Mouse (Mus musculus): ENCODE results near the gene Ociad2. TPM values are rescaled to one million over a fixed set of nuclear protein-coding genes. Genes with fewer than 3 reads are reported as not detected.

Gene Ociad2
- polyA plus RNA-seq, 1 experiment from 2014 or later, result 162 TPM

DNA sequence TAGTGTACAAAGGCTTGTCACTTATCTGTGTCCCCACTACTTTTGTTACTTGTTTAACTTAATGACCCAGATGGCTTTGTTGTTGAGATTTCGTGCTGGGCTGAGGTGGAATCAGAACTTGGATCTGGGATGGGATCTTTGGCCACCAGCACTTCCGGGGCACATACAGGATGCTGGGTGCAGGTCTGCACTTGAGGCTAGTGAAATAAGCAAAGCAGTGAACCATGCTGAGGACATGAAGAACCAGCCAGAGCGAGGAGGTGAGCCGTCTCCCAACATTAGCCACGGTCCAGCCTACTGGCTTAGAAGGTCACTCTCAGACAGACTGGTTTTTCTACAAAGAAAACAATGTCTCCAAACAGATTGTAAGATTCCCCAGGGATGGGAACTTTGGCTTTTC is 8.7 kb upstream of the Ociad2 start:
- Histone ChIP-seq H3K9ac (ENCODE audit: low read length) (no peak overlapping the region), H3K36me3 (ENCODE audit: control insufficient read depth, insufficient read depth, low read length) (no peaks in the 10 kb centered on the region), H3K4me3 (ENCODE audit: low read depth, low read length) (no peak overlapping the region), H3K4me2 (replicated peaks; ENCODE audit: low read depth) (no peak overlapping the region), H3K9me3 (ENCODE audit: control insufficient read depth, low read length) (no peaks in the 10 kb centered on the region), H3K27me3 (ENCODE audit: control insufficient read depth, insufficient read depth, low read length) (no peaks in the 10 kb centered on the region), H3K27ac (replicated peaks) (no peak overlapping the region), H3K4me1 (replicated peaks; ENCODE audit: control insufficient read depth, insufficient read depth) (no peaks in the 10 kb centered on the region)
- DNase-seq (ENCODE audit: low spot score) (no peak), ATAC-seq (ENCODE audit: low FRiP score, low TSS enrichment) (no peak)
- whole genome bisulfite sequencing, result 55% methylated on average over 5 of the region's 5 CpGs
- TF ChIP-seq CTCF (IDR thresholded peaks at IDR 0.05; ENCODE audit: low read depth) (no peak), EP300 (optimal IDR thresholded peaks at IDR 0.05) (no peak)

GRCm38 (mm10) chr5:73345254-73345653 is 4.4 kb upstream of the Ociad2 start:
- DNase-seq (ENCODE audit: low spot score), result no peak
- Histone ChIP-seq H3K4me2 (replicated peaks; ENCODE audit: low read depth) (no peak overlapping the region), H3K4me1 (replicated peaks; ENCODE audit: control insufficient read depth, insufficient read depth) (no peaks in the 10 kb centered on the region), H3K27me3 (ENCODE audit: control insufficient read depth, insufficient read depth, low read length) (no peaks in the 10 kb centered on the region), H3K4me3 (ENCODE audit: low read depth, low read length) (no peak overlapping the region), H3K36me3 (ENCODE audit: control insufficient read depth, insufficient read depth, low read length) (no peaks in the 10 kb centered on the region), H3K27ac (replicated peaks) (no peak overlapping the region), H3K9ac (ENCODE audit: low read length) (no peak overlapping the region), H3K9me3 (ENCODE audit: control insufficient read depth, low read length) (no peaks in the 10 kb centered on the region)
- 92% methylated on average over 4 of the region's 4 CpGs for WGBS
- no peak for ATAC-seq (ENCODE audit: low FRiP score, low TSS enrichment)
- no peak for TF ChIP-seq CTCF (IDR thresholded peaks at IDR 0.05; ENCODE audit: low read depth)
- TF ChIP-seq EP300 (optimal IDR thresholded peaks at IDR 0.05), result no peak

DNA sequence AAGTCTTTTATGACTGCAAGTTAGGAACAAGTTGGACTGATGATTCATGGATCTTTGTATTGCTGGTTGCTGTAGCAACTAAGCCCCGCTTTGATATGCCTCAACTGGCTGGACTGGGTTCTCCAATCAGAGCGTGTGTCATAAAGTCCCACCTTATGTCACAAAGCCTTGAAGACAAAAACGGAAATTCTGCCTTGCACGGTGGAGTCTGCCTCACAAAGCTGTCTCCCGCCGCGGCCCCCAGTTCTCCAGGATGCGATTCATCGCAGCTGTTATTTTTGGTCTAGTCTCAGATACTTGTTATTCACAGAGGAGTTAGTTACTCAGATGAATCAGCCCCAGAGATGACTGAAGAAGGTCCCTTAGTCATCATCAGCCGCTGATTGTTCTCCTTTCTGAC is 3.5 kb upstream of the Ociad2 start:
- Histone ChIP-seq H3K27me3 (ENCODE audit: control insufficient read depth, insufficient read depth, low read length) (no peaks in the 10 kb centered on the region), H3K27ac (replicated peaks) (peak overlapping the region; percentile 56; the same call in 1 of the 2 replicates), H3K36me3 (ENCODE audit: control insufficient read depth, insufficient read depth, low read length) (no peaks in the 10 kb centered on the region), H3K9me3 (ENCODE audit: control insufficient read depth, low read length) (no peaks in the 10 kb centered on the region), H3K4me3 (ENCODE audit: low read depth, low read length) (no peak overlapping the region), H3K4me1 (replicated peaks; ENCODE audit: control insufficient read depth, insufficient read depth) (no peaks in the 10 kb centered on the region), H3K9ac (ENCODE audit: low read length) (no peak overlapping the region), H3K4me2 (replicated peaks; ENCODE audit: low read depth) (no peak overlapping the region)
- ATAC-seq (ENCODE audit: low FRiP score, low TSS enrichment), result peak; percentile 62; the same call in 1 of the 2 replicates
- DNase-seq (ENCODE audit: low spot score), result no peak
- 26% methylated on average over 10 of the region's 10 CpGs for WGBS
- no peak for TF ChIP-seq EP300 (optimal IDR thresholded peaks at IDR 0.05)
- TF ChIP-seq CTCF (IDR thresholded peaks at IDR 0.05; ENCODE audit: low read depth), result no peak

DNA sequence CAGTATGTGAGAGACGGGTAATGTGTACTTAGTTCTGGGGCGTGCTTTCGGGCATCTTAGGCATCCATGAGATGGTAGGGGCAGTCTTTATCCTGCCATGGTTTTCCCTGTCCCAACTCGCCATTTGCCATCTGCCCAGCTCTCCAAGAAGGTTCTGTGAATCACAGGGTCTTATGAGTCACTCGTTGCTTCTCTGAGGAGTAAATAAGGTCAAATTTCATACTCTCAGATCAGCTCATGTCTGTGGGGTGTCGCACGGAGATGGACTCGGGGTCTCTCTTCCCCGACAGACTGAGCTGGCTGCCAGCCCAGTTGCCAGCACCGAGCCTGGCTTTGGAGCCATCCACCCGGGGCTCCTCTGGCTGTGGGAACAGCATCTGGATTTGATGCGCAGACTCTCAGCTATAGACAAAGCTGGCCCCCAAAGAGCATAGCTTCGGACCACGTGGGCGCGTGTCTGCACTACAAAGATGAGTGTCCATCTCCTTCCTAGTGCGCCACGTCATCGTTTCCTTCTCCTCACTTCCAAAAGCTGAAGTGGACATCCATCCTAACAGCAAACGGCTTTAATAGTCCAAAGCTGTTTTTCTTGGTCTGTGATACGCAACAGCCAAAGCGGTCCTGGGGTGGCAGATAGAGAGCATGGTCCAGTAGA is 2.0 kb upstream of the Ociad2 start:
- Histone ChIP-seq H3K9ac (ENCODE audit: low read length) (no peak overlapping the region), H3K27me3 (ENCODE audit: control insufficient read depth, insufficient read depth, low read length) (no peaks in the 10 kb centered on the region), H3K4me2 (replicated peaks; ENCODE audit: low read depth) (no peak overlapping the region), H3K27ac (replicated peaks) (0 out of 2 replicates have a peak overlapping the region, but pooled peaks have one; percentile 14), H3K36me3 (ENCODE audit: control insufficient read depth, insufficient read depth, low read length) (no peaks in the 10 kb centered on the region), H3K4me3 (ENCODE audit: low read depth, low read length) (no peak overlapping the region), H3K9me3 (ENCODE audit: control insufficient read depth, low read length) (no peaks in the 10 kb centered on the region), H3K4me1 (replicated peaks; ENCODE audit: control insufficient read depth, insufficient read depth) (0 out of 2 replicates have a peak, but pooled peaks cover 2% of the 10 kb centered on the region)
- no peak for ATAC-seq (ENCODE audit: low FRiP score, low TSS enrichment)
- TF ChIP-seq CTCF (IDR thresholded peaks at IDR 0.05; ENCODE audit: low read depth) (no peak), EP300 (optimal IDR thresholded peaks at IDR 0.05) (no peak)
- WGBS, result 77% methylated on average over 22 of the region's 22 CpGs
- DNase-seq (ENCODE audit: low spot score), result no peak

- WGBS, result 87% methylated on average over 9 of the region's 9 CpGs
- Histone ChIP-seq H3K36me3 (ENCODE audit: control insufficient read depth, insufficient read depth, low read length) (no peaks in the 10 kb centered on the region), H3K27ac (replicated peaks) (no peak overlapping the region), H3K9me3 (ENCODE audit: control insufficient read depth, low read length) (no peaks in the 10 kb centered on the region), H3K9ac (ENCODE audit: low read length) (no peak overlapping the region), H3K4me3 (ENCODE audit: low read depth, low read length) (no peak overlapping the region), H3K4me2 (replicated peaks; ENCODE audit: low read depth) (no peak overlapping the region), H3K4me1 (replicated peaks; ENCODE audit: control insufficient read depth, insufficient read depth) (0 out of 2 replicates have a peak, but pooled peaks cover 2% of the 10 kb centered on the region), H3K27me3 (ENCODE audit: control insufficient read depth, insufficient read depth, low read length) (no peaks in the 10 kb centered on the region)
- DNase-seq (ENCODE audit: low spot score) (no peak), ATAC-seq (ENCODE audit: low FRiP score, low TSS enrichment) (no peak)
- TF ChIP-seq EP300 (optimal IDR thresholded peaks at IDR 0.05) (no peak), CTCF (IDR thresholded peaks at IDR 0.05; ENCODE audit: low read depth) (no peak)
Observed at GRCm38 (mm10) chr5:73339779-73340722, 777 bp downstream of the Ociad2 start.

Measured in stomach, postnatal 0 days (tissue).